Mouse (Mus musculus) brain, embryonic 18.5 days (tissue): Measurements from ENCODE around the gene Bcl10.
"Not testable (repeated sequence)": the region's sequence is repeated elsewhere in the genome, so short reads cannot be mapped to it uniquely, and the experiment has no call there.

Source experiments
- DNase-seq: peaks from one replicate; pipeline ENCODE4 v3.0.0-alpha.2; 2012; ENCODE audit warnings: low read depth, low spot score

The Bcl10 gene

GRCm38 (mm10) chr3:145950034-145950814 is 27.6 kb downstream of the Bcl10 start:
- peak; percentile 57 for DNase-seq

DNA sequence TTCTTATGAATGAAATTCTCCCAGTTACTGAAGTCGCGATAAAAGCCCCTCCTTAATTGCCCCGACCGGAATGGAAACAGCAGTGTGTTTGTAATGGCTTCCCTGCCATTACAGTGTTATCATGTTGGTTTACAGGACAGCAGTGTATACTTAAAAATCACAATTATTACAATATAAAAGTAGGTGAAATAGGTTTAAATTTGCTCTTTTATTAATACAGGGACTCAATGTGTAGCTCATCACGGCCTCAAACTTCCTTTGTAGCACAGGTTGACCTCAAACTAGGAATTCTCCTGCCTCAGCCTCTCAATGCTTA is 28.2 kb downstream of the Bcl10 start:
- no peak for DNase-seq

DNA sequence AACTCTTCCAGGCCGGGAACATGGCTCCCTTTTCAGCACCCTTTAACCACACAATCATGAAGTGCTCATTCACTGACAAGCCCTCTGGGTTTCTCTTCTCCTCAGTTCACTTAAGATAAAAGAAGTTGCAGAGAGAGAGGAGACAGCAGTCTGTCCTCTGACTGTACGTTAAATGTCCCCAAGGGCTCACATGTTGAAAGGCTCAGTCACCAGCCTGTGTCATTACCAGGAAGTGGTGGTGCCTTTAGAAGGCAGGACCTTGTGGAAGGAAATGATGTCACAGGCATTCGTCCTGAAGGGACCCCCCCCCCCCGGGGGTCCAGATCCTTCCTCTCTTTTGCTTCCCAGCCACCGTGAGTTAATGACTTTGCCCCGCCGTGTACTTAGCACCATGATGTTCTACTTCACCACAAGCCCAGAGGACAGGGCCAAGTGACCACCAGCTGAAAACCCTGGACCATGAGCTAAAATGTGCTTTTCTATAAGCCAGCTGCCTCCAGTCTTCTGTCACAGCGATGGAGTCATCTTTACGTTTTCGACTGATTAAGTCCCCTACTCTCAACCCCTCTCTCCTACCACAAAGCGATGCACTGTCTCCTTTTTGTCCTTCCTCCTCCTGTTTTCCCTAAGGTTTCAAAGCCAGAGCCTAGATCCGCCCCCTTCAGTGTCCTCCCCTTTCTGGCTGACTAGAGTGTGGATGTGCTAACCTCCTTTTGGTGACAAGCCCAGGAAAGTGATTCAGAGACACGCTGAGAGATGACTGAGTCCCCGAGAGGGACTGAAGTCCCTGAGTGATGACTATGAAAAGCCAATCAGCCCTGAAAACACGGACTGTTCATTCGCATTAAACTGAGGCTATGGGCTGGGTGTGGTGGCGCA is 28.9 kb downstream of the Bcl10 start:
- DNase-seq: no peak

- no peak for DNase-seq
Measured at GRCm38 (mm10) chr3:145952945-145953344, 30.3 kb downstream of the Bcl10 start.

DNA sequence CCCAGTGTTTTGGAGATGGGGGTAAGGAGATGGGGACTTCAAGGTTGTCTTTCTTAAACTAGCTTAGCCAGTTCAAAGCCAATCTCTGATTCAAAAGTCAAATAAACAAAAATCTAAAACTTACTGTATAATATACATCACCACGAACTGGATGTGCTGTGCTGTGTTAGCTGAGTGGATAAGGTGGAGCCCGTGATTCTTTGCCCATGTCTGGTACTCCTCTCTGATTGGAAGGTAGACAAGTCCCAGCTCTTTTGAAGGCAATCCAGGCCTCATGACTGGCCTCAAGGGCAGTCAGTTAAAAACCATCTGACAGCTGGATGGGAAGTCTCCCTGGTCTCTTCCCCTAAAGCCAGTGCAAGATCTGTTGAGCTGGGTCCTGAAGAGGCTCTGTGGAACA is 30.8 kb downstream of the Bcl10 start:
- no peak for DNase-seq

- no peak for DNase-seq
Measured at GRCm38 (mm10) chr3:145959824-145960223, 37.2 kb downstream of the Bcl10 start.

GRCm38 (mm10) chr3:145962411-145962810 is 39.8 kb downstream of the Bcl10 start:
- DNase-seq: no peak

DNA sequence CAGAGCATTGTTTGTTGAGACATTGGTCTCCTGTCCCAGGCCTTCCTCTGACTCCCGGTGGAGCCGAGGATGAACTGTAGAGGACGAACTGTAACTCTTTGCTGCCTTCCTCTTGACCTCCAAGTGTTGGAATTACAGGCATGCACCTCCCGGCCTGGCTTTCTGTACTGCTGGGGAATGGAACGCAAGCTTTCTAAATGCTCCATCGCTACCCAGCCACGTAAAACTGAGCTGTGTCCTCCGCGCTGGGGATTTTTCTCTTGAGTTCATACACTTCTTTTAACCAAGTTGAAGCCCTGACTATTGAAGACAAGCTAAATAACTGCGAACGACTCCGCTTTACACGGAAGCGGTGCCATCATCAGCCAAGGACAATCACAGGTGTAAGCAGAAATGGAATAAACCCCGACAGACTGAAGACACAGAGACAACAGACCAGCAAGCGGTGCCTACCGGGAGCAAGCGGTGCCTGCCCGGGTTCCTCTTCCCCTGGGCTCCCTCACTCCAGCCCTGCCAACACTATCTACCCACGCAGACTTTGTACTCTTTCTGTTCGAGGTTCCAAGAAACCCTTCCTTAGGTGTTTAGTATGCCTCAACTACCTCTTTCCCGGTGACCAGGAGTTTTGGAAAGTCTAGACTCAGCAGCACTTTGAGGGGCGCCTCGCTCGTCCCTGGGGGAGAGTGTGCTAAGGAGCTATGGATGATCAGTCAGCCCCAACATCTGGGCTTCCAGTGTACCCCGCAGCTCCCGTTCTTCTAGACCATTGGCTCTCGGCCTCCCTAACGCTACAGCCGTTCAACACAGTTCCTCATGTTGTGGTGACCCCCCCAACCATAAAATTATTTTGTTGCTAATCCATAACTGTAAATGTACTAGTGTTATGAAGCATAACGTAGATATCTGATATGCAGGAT is 40.8 kb downstream of the Bcl10 start:
- no peak for DNase-seq

DNA sequence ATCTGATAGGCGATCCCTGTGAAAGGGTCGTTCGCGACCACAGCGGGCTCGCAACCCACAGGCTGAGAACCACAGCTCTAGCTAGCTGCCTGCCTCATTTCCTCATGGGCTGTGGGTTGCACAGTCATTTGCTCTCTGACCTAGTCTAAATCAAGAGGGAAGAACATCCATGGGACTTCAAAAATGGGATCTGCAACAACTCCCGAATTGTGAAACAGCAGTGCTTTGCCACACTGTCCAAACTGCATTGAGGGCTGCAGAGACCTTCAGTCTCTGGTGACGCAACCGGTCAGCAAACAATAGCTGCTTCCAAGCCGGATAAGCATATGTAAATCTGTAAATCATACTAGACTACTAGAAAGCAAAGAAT is 41.4 kb downstream of the Bcl10 start:
- no peak for DNase-seq

GRCm38 (mm10) chr3:145964473-145964872 is 41.9 kb downstream of the Bcl10 start:
- DNase-seq: no peak

DNA sequence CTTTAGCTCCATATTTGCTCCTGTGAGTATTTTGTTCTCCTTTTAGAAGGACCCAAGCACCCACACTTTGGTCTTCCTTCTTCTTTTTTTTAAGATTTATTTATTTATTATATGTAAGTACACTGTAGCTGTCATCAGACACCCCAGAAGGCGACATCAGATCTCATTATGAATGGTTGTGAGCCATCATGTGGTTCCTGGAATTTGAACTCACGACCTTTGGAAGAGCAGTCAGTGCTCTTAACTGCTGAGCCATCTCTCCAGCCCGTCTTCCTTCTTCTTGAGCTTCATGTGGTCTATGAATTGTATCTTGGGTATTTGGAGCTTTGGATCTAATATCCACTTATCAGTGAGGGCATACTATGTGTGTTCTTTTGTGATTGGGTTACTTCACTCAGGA is 43.0 kb downstream of the Bcl10 start:
- not testable (repeated sequence) for DNase-seq

GRCm38 (mm10) chr3:145966806-145967205 is 44.2 kb downstream of the Bcl10 start:
- DNase-seq: no peak

GRCm38 (mm10) chr3:145969031-145969501 is 46.5 kb downstream of the Bcl10 start:
- no peak for DNase-seq

- no peak for DNase-seq
Measured at GRCm38 (mm10) chr3:145971501-145971900, 48.9 kb downstream of the Bcl10 start.

DNA sequence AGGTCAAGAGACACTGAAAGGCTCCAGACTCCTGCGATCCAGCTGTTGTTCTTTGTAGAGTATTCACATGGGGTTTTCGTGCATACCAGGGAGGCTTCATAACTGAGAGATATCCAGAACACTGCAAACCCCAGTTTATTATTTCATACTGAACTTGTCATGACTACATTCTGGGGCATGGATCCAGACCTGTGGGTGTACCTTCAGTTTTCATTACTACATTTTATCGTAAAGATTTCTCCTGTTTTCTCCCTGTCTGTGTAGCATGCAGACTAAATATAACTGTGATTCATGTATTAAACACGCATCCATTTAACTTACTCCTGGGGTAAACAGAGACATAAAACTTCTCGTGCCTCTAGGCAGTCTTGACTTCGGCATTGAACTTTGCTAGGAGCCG is 52.4 kb downstream of the Bcl10 start:
- no peak for DNase-seq
